Mouse (Mus musculus): ENCODE measurements around the gene Sec22c. TPM values are rescaled to one million over a fixed set of nuclear protein-coding genes. Genes with fewer than 3 reads are reported as not detected.

Gene Sec22c
- total and polyA plus RNA-seq, 2 experiments from 2014 or later = 25.2 to 28.6 TPM

DNA sequence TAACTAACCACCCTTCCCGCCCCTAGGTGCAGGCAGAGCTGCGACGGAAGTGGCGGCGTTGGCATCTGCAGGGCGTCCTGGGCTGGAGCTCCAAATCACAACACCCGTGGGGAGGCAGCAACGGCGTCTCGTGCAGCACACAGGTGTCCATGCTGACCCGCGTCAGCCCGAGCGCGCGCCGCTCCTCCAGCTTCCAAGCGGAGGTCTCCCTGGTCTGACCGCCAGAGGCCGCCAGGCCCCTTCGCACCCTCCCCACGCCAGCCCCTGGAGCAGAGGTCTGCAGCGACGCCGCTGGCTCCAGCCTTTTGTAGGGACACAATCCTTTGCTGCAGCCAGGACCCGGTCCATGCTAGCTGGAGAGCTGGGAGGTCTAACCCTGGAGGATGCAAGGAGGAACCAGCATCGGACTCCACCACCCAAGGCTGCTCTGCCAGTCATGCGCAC lies 35.9 kb downstream of the Sec22c start:
- H3K4me1 ChIP-seq (ENCODE audit: insufficient read depth, low read length) = 0 out of 2 replicates have a peak, but pooled peaks cover 4% of the 10 kb centered on the region
- WGBS = under 1% methylated on average over 28 of the region's 28 CpGs

GRCm38 (mm10) chr9:121667822-121668221 lies 37.5 kb downstream of the Sec22c start:
- Histone ChIP-seq H3K4me3 (ENCODE audit: low read length) (no peak overlapping the region), H3K4me2 (ENCODE audit: low read depth, low read length) (no peak overlapping the region), H3K27ac (peak overlapping the region; percentile 32; the same call in 1 of the 2 replicates), H3K9me3 (ENCODE audit: low read length) (no peaks in the 10 kb centered on the region), H3K27me3 (ENCODE audit: insufficient read depth, low read length) (no peaks in the 10 kb centered on the region), H3K36me3 (ENCODE audit: insufficient read depth, low read length) (no peaks in the 10 kb centered on the region), H3K4me1 (ENCODE audit: insufficient read depth, low read length) (0 out of 2 replicates have a peak, but pooled peaks cover 4% of the 10 kb centered on the region), H3K9ac (replicated peaks; ENCODE audit: low read length) (no peak overlapping the region)
- 51% methylated on average over 11 of the region's 11 CpGs for WGBS
- no peak for TF ChIP-seq CTCF (IDR thresholded peaks at IDR 0.05; ENCODE audit: low read depth)
- no peak for DNase-seq (ENCODE audit: low spot score)
- ATAC-seq = no peak

More for the DNA sequence above, 35.9 kb downstream of the Sec22c start:
- Histone ChIP-seq H3K36me3 (ENCODE audit: insufficient read depth, low read length) (no peaks in the 10 kb centered on the region), H3K4me3 (ENCODE audit: low read length) (peak overlapping the region; percentile 26), H3K9me3 (ENCODE audit: low read length) (no peaks in the 10 kb centered on the region), H3K4me2 (ENCODE audit: low read depth, low read length) (peak overlapping the region; percentile 50), H3K27me3 (ENCODE audit: insufficient read depth, low read length) (no peaks in the 10 kb centered on the region), H3K27ac (no peak overlapping the region), H3K9ac (replicated peaks; ENCODE audit: low read length) (peak overlapping the region; percentile 22)
- ATAC-seq = peak; percentile 71
- TF ChIP-seq CTCF (IDR thresholded peaks at IDR 0.05; ENCODE audit: low read depth) = peak; percentile 83
- peak; percentile 81 for DNase-seq (ENCODE audit: low spot score)

DNA sequence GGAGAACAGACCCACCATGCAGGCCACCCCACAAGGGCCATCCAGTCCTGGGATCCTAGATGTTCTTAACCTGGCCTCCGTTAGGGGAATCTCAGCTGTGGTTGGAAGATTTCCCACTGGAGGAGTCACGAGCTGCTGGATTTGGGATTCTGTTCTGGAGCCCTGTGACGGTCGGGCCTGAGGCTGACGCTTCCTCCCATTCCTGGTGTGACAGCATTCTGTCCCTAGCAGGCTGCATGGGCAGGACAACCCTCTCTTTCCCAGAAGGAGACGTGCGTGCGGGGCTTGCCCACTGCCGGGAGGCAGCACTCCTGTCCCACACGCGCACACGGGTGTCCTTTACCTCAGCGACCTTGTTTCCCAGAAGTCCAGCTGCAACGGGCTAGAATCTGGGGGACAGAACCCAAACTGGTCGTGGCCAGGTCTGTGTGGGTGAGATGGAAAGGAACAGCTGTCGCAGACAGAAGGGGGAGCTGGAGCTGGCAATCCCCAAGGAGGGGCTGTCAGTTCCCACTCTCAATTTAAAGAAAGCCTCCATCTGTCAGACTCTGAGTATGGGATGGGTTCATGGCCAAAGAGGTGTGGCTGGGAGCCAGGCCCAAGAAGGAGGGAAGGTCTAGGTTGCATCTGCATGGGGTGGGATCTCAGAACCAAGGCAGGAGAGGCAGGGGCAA lies 38.2 kb downstream of the Sec22c start:
- no peaks in the 10 kb centered on the region for H3K36me3 ChIP-seq (ENCODE audit: insufficient read depth, low read length)
- H3K4me3 ChIP-seq (ENCODE audit: low read length) = no peak overlapping the region
- 0 out of 2 replicates have a peak, but pooled peaks cover 4% of the 10 kb centered on the region for H3K4me1 ChIP-seq (ENCODE audit: insufficient read depth, low read length)
- no peaks in the 10 kb centered on the region for H3K27me3 ChIP-seq (ENCODE audit: insufficient read depth, low read length)
- ATAC-seq (peak; percentile 60), DNase-seq (ENCODE audit: low spot score) (peak; percentile 66)
- 0 out of 2 replicates have a peak overlapping the region, but pooled peaks have one; percentile 15 for H3K9ac ChIP-seq (replicated peaks; ENCODE audit: low read length)
- 45% methylated on average over 16 of the region's 16 CpGs for WGBS
- no peaks in the 10 kb centered on the region for H3K9me3 ChIP-seq (ENCODE audit: low read length)
- peak overlapping the region; percentile 32; the same call in 1 of the 2 replicates for H3K27ac ChIP-seq
- no peak for TF ChIP-seq CTCF (IDR thresholded peaks at IDR 0.05; ENCODE audit: low read depth)
- no peak overlapping the region for H3K4me2 ChIP-seq (ENCODE audit: low read depth, low read length)

DNA sequence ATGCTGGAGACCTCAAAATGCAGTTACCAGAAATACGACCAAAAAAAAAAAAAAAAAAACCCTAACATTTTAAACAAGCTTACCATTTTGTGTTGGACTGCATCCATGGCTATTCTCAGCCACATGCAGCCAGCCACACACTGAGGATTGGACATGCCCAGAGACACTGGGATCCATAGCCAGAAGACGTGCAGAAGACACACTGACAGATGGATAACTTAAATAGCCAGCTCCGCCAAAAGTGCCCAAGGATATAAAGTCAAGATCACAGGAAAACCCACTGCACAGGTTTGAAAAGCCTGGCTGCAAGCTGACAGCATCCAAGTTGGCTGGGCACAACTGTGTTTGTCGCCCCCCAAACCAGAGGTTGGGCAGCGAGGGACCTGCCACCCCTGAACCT lies 41.2 kb downstream of the Sec22c start:
- no peak for ATAC-seq
- Histone ChIP-seq H3K4me3 (ENCODE audit: low read length) (no peak overlapping the region), H3K9ac (replicated peaks; ENCODE audit: low read length) (no peak overlapping the region), H3K36me3 (ENCODE audit: insufficient read depth, low read length) (no peaks in the 10 kb centered on the region), H3K27me3 (ENCODE audit: insufficient read depth, low read length) (no peaks in the 10 kb centered on the region), H3K4me2 (ENCODE audit: low read depth, low read length) (no peak overlapping the region), H3K27ac (no peak overlapping the region), H3K4me1 (ENCODE audit: insufficient read depth, low read length) (0 out of 2 replicates have a peak, but pooled peaks cover 6% of the 10 kb centered on the region), H3K9me3 (ENCODE audit: low read length) (no peaks in the 10 kb centered on the region)
- no peak for TF ChIP-seq CTCF (IDR thresholded peaks at IDR 0.05; ENCODE audit: low read depth)
- 73% methylated on average over 5 of the region's 5 CpGs for WGBS
- DNase-seq (ENCODE audit: low spot score) = no peak

GRCm38 (mm10) chr9:121663467-121663866 lies 41.8 kb downstream of the Sec22c start:
- no peak for TF ChIP-seq CTCF (IDR thresholded peaks at IDR 0.05; ENCODE audit: low read depth)
- Histone ChIP-seq H3K27me3 (ENCODE audit: insufficient read depth, low read length) (no peaks in the 10 kb centered on the region), H3K4me2 (ENCODE audit: low read depth, low read length) (no peak overlapping the region), H3K27ac (no peak overlapping the region), H3K36me3 (ENCODE audit: insufficient read depth, low read length) (no peaks in the 10 kb centered on the region), H3K4me3 (ENCODE audit: low read length) (no peak overlapping the region), H3K9ac (replicated peaks; ENCODE audit: low read length) (no peak overlapping the region), H3K9me3 (ENCODE audit: low read length) (no peaks in the 10 kb centered on the region), H3K4me1 (ENCODE audit: insufficient read depth, low read length) (0 out of 2 replicates have a peak, but pooled peaks cover 4% of the 10 kb centered on the region)
- DNase-seq (ENCODE audit: low spot score) (no peak), ATAC-seq (no peak)
- WGBS = 83% methylated on average over 6 of the region's 6 CpGs

- Histone ChIP-seq H3K27ac (no peak overlapping the region), H3K9ac (replicated peaks; ENCODE audit: low read length) (no peak overlapping the region), H3K9me3 (ENCODE audit: low read length) (no peaks in the 10 kb centered on the region), H3K27me3 (ENCODE audit: insufficient read depth, low read length) (no peaks in the 10 kb centered on the region), H3K4me2 (ENCODE audit: low read depth, low read length) (no peak overlapping the region), H3K36me3 (ENCODE audit: insufficient read depth, low read length) (no peaks in the 10 kb centered on the region), H3K4me3 (ENCODE audit: low read length) (no peak overlapping the region), H3K4me1 (ENCODE audit: insufficient read depth, low read length) (0 out of 2 replicates have a peak, but pooled peaks cover 4% of the 10 kb centered on the region)
- no peak for TF ChIP-seq CTCF (IDR thresholded peaks at IDR 0.05; ENCODE audit: low read depth)
- 62% methylated on average over 7 of the region's 7 CpGs for WGBS
- peak; percentile 36 for DNase-seq (ENCODE audit: low spot score)
- no peak for ATAC-seq
These were observed 45.5 kb downstream of the Sec22c start for GRCm38 (mm10) chr9:121659791-121660190.

DNA sequence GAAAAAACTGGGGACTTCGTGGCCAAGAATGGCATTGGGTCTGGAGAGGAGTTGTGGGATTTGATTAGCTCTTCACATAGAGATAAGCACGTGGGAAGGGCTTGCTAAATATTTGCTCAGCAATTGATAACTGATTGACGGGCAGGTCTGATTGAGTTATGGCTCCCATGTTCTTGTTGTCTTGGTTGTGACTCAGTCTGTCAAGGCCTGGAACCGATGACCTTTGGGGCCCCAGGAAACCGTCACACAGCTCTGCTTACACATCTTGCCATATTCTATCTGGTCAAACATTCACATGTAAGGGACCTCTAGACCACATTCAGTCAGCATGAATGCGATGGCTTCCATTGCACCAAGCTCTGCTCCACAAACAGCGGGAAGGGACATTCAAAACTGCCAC lies 47.0 kb downstream of the Sec22c start:
- H3K4me2 ChIP-seq (ENCODE audit: low read depth, low read length) = no peak overlapping the region
- no peaks in the 10 kb centered on the region for H3K36me3 ChIP-seq (ENCODE audit: insufficient read depth, low read length)
- DNase-seq (ENCODE audit: low spot score) = no peak
- no peak for TF ChIP-seq CTCF (IDR thresholded peaks at IDR 0.05; ENCODE audit: low read depth)
- H3K27me3 ChIP-seq (ENCODE audit: insufficient read depth, low read length) = no peaks in the 10 kb centered on the region
- no peak overlapping the region for H3K9ac ChIP-seq (replicated peaks; ENCODE audit: low read length)
- WGBS = 84% methylated on average over 7 of the region's 7 CpGs
- no peak for ATAC-seq
- H3K4me1 ChIP-seq (ENCODE audit: insufficient read depth, low read length) = 0 out of 2 replicates have a peak, but pooled peaks cover 4% of the 10 kb centered on the region
- H3K27ac ChIP-seq = no peak overlapping the region
- H3K4me3 ChIP-seq (ENCODE audit: low read length) = no peak overlapping the region
- no peaks in the 10 kb centered on the region for H3K9me3 ChIP-seq (ENCODE audit: low read length)
